Mouse (Mus musculus) MEL (cell line): ENCODE results near the gene D130043K22Rik. TPM values are rescaled to one million over a fixed set of nuclear protein-coding genes. Genes with fewer than 3 reads are reported as not detected.
A peak's percentile ranks its signal among the peaks of the same experiment; 100 is the strongest.

Experiments
- DNase-seq: peaks from one replicate; pipeline ENCODE4 v3.0.0; 2011; ENCODE audit warnings: low read depth, low spot score
- H3K27ac ChIP-seq: 2 replicates; pipeline ENCODE4 v1.5.1; 2012; ENCODE audit warnings: low read depth, mild to moderate bottlenecking, control low read depth, low read length, moderate library complexity; ENCODE audit not compliant: control insufficient read depth
- H3K27me3 ChIP-seq, 2 experiments: fragments of 150-350 bp in 1 of 2; sonication (generic) in 1 of 2; 2 replicates each; pipeline ENCODE4 v1.6.1; 2012; ENCODE audit warnings: low read length in 2 of 2, mild to moderate bottlenecking in 2 of 2, improper control_type of control experiment in 1 of 2, moderate library complexity in 1 of 2; ENCODE audit not compliant: insufficient read depth in 2 of 2, control insufficient read depth in 1 of 2
- H3K36me3 ChIP-seq, 2 experiments: 2 replicates each; pipeline ENCODE4 v1.6.1; 2012 to 2014; ENCODE audit warnings: low read length in 2 of 2, improper control_type of control experiment in 1 of 2, inconsistent platforms in 1 of 2, mild to moderate bottlenecking in 1 of 2; ENCODE audit not compliant: insufficient read depth in 2 of 2, control insufficient read depth in 1 of 2
- H3K4me1 ChIP-seq, 2 experiments: fragments of 150-350 bp in 1 of 2; sonication (generic) in 1 of 2; 2 replicates each; pipeline ENCODE4 v1.6.1; 2012; ENCODE audit warnings: low read length in 2 of 2, improper control_type of control experiment in 1 of 2, mild to moderate bottlenecking in 1 of 2; ENCODE audit not compliant: insufficient read depth in 2 of 2, control insufficient read depth in 1 of 2
- H3K4me3 ChIP-seq, 2 experiments: fragments of 150-350 bp in 1 of 2; sonication (generic) in 1 of 2; 2 replicates each; pipeline ENCODE4 v1.5.1; 2012; ENCODE audit warnings: low read depth in 2 of 2, low read length in 2 of 2, mild to moderate bottlenecking in 2 of 2, moderate library complexity in 2 of 2, control low read depth in 1 of 2, improper control_type of control experiment in 1 of 2; ENCODE audit not compliant: control insufficient read depth in 1 of 2, insufficient read depth in 1 of 2
- H3K79me2 ChIP-seq: 2 replicates; pipeline ENCODE4 v1.6.1; 2012; ENCODE audit warnings: mild to moderate bottlenecking, low read length, moderate library complexity; ENCODE audit not compliant: control insufficient read depth, poor library complexity, insufficient read depth
- H3K9ac ChIP-seq: 2 replicates; pipeline ENCODE4 v1.6.1; 2012; ENCODE audit warnings: low read depth, mild to moderate bottlenecking, control low read depth, low read length, moderate library complexity; ENCODE audit not compliant: control insufficient read depth, poor library complexity, severe bottlenecking
- H3K9me3 ChIP-seq: fragments of 150-350 bp; sonication (generic); replicated peaks from 2 replicates; pipeline ENCODE4 v1.6.1; 2012; ENCODE audit warnings: mild to moderate bottlenecking, low read length, improper control_type of control experiment, moderate library complexity; ENCODE audit not compliant: insufficient read depth
- BHLHE40 ChIP-seq: IDR thresholded peaks from 2 replicates; pipeline ENCODE4 v1.6.1; 2012; ENCODE audit warnings: low read depth, mild to moderate bottlenecking, inconsistent platforms, low read length, improper control_type of control experiment, borderline replicate concordance
- CHD1 ChIP-seq: IDR thresholded peaks from 2 replicates; pipeline ENCODE4 v1.6.1; 2012; ENCODE audit warnings: low read depth, mild to moderate bottlenecking, inconsistent platforms, low read length, improper control_type of control experiment
- E2F4 ChIP-seq: IDR thresholded peaks from 2 replicates; pipeline ENCODE4 v1.6.1; 2011; ENCODE audit warnings: low read depth, low read length, improper control_type of control experiment, borderline replicate concordance
- ELF1 ChIP-seq: IDR thresholded peaks from 2 replicates; pipeline ENCODE4 v1.6.1; 2014; ENCODE audit warnings: low read depth, mild to moderate bottlenecking, inconsistent platforms, low read length, improper control_type of control experiment, moderate library complexity
- EP300 ChIP-seq, 2 experiments: IDR thresholded peaks; 2 replicates each; pipeline ENCODE4 v1.6.1; 2011; ENCODE audit warnings: improper control_type of control experiment in 2 of 2, low read length in 2 of 2, low read depth in 1 of 2, mild to moderate bottlenecking in 1 of 2
- ETS1 ChIP-seq: IDR thresholded peaks from 2 replicates; pipeline ENCODE4 v1.6.1; 2012; ENCODE audit warnings: low read depth, mild to moderate bottlenecking, inconsistent platforms, low read length, improper control_type of control experiment, moderate library complexity
- GABPA ChIP-seq: IDR thresholded peaks from 2 replicates; pipeline ENCODE4 v1.6.1; 2012; ENCODE audit warnings: low read depth, mild to moderate bottlenecking, inconsistent platforms, low read length, improper control_type of control experiment, moderate library complexity
- HCFC1 ChIP-seq: IDR thresholded peaks from 2 replicates; pipeline ENCODE4 v1.6.1; 2012; ENCODE audit warnings: low read depth, mild to moderate bottlenecking, inconsistent platforms, low read length, improper control_type of control experiment, moderate library complexity
- KAT2A ChIP-seq: conservative IDR thresholded peaks from 2 replicates; pipeline ENCODE4 v1.6.1; 2012; ENCODE audit warnings: low read depth, low read length, improper control_type of control experiment, inconsistent platforms
- MAX ChIP-seq: IDR thresholded peaks from 2 replicates; pipeline ENCODE4 v1.6.1; 2011; ENCODE audit warnings: low read length, improper control_type of control experiment
- MAZ ChIP-seq: IDR thresholded peaks from 2 replicates; pipeline ENCODE4 v1.6.1; 2012; ENCODE audit warnings: low read depth, mild to moderate bottlenecking, inconsistent platforms, low read length, improper control_type of control experiment
- MEF2A ChIP-seq: IDR thresholded peaks from 2 replicates; pipeline ENCODE4 v1.6.1; 2014; ENCODE audit warnings: low read depth, mild to moderate bottlenecking, inconsistent platforms, low read length, improper control_type of control experiment; ENCODE audit not compliant: poor library complexity, insufficient replicate concordance, severe bottlenecking; ENCODE audit errors: extremely low read depth
- MXI1 ChIP-seq: IDR thresholded peaks from 2 replicates; pipeline ENCODE4 v1.6.1; 2011; ENCODE audit warnings: mild to moderate bottlenecking, low read depth, low read length, improper control_type of control experiment
- MYB ChIP-seq: IDR thresholded peaks from 2 replicates; pipeline ENCODE4 v1.6.1; 2011; ENCODE audit warnings: mild to moderate bottlenecking, low read depth, low read length, improper control_type of control experiment
- MYC ChIP-seq: IDR thresholded peaks from 2 replicates; pipeline ENCODE4 v1.6.1; 2011; ENCODE audit warnings: low read depth, mild to moderate bottlenecking, low read length, improper control_type of control experiment, moderate library complexity
- NELFE ChIP-seq: IDR thresholded peaks from 2 replicates; pipeline ENCODE4 v1.6.1; 2011; ENCODE audit warnings: low read depth, low read length, improper control_type of control experiment
- NRF1 ChIP-seq: IDR thresholded peaks from 2 replicates; pipeline ENCODE4 v1.6.1; 2014; ENCODE audit warnings: low read depth, mild to moderate bottlenecking, inconsistent platforms, low read length, improper control_type of control experiment, moderate library complexity; ENCODE audit not compliant: poor library complexity, insufficient read depth, severe bottlenecking
- POLR2A ChIP-seq, 2 experiments: IDR thresholded peaks; 2 replicates each; pipeline ENCODE4 v1.6.1; 2011 to 2012; ENCODE audit warnings: low read length in 2 of 2, mild to moderate bottlenecking in 2 of 2, control low read depth in 1 of 2, improper control_type of control experiment in 1 of 2, low read depth in 1 of 2, moderate library complexity in 1 of 2; ENCODE audit not compliant: control insufficient read depth in 1 of 2, insufficient read depth in 1 of 2, poor library complexity in 1 of 2
- POLR2AphosphoS2 ChIP-seq: IDR thresholded peaks from 2 replicates; pipeline ENCODE4 v1.6.1; 2011; ENCODE audit warnings: low read length, improper control_type of control experiment
- POLR2AphosphoS5 ChIP-seq: IDR thresholded peaks from 2 replicates; pipeline ENCODE4 v1.6.1; 2012; ENCODE audit warnings: low read depth, borderline replicate concordance, mild to moderate bottlenecking, inconsistent platforms, low read length, moderate library complexity, mixed read lengths
- RAD21 ChIP-seq: IDR thresholded peaks from 2 replicates; pipeline ENCODE4 v1.6.1; 2011; ENCODE audit warnings: mild to moderate bottlenecking, low read depth, low read length, improper control_type of control experiment
- RCOR1 ChIP-seq: IDR thresholded peaks from 2 replicates; pipeline ENCODE4 v1.6.1; 2012; ENCODE audit warnings: low read depth, mild to moderate bottlenecking, inconsistent platforms, low read length, improper control_type of control experiment
- SIN3A ChIP-seq: IDR thresholded peaks from 2 replicates; pipeline ENCODE4 v1.6.1; 2012; ENCODE audit warnings: low read length, improper control_type of control experiment, inconsistent platforms
- SMC3 ChIP-seq: IDR thresholded peaks from 2 replicates; pipeline ENCODE4 v1.6.1; 2011; ENCODE audit warnings: low read depth, low read length, improper control_type of control experiment
- TBP ChIP-seq: IDR thresholded peaks from 2 replicates; pipeline ENCODE4 v1.8.0; 2011; ENCODE audit warnings: low read depth, low read length, improper control_type of control experiment
- TCF12 ChIP-seq: IDR thresholded peaks from 2 replicates; pipeline ENCODE4 v1.6.1; 2014; ENCODE audit warnings: low read depth, mild to moderate bottlenecking, inconsistent platforms, low read length, improper control_type of control experiment, moderate library complexity
- USF1 ChIP-seq: IDR thresholded peaks from 2 replicates; pipeline ENCODE4 v1.6.1; 2014; ENCODE audit warnings: low read depth, mild to moderate bottlenecking, inconsistent platforms, low read length, improper control_type of control experiment, moderate library complexity
- ZC3H11A ChIP-seq: IDR thresholded peaks from 2 replicates; pipeline ENCODE4 v1.6.1; 2012; ENCODE audit warnings: low read depth, mild to moderate bottlenecking, inconsistent platforms, low read length, improper control_type of control experiment
- ZMIZ1 ChIP-seq: IDR thresholded peaks from 2 replicates; pipeline ENCODE4 v1.6.1; 2012; ENCODE audit warnings: low read depth, mild to moderate bottlenecking, inconsistent platforms, low read length, improper control_type of control experiment, moderate library complexity
- ZNF384 ChIP-seq: IDR thresholded peaks from 2 replicates; pipeline ENCODE4 v1.6.1; 2012; ENCODE audit warnings: low read depth, mild to moderate bottlenecking, inconsistent platforms, low read length, improper control_type of control experiment
- polyA plus RNA-seq, 2 experiments: library from polyadenylated mRNA; stranded (reverse) in 1 of 2; unstranded in 1 of 2; fragments of >175 nt in 1 of 2; fragments of >200 nt in 1 of 2; gene quantifications; 2 replicates each; pipeline versions ENCODE4 v1.2.1 to v1.2.4; 2012; ENCODE audit warnings: low replicate concordance in 2 of 2, low read depth in 1 of 2; ENCODE audit not compliant: insufficient read length in 2 of 2, insufficient read depth in 1 of 2, missing spikeins in 1 of 2
- total RNA-seq: library from RNA; depleted of rRNA; stranded (reverse); fragments of 300-350 nt; gene quantifications from 2 replicates; pipeline ENCODE4 v1.2.3, GENCODE M21; 2012

Gene D130043K22Rik
- total and polyA plus RNA-seq, 3 experiments: not detected

GRCm38 (mm10) chr13:24800674-24801307, 44.1 kb upstream of the D130043K22Rik start:
- peaks cover 12 to 21% of the 10 kb centered on the region in 2 experiments for H3K36me3 ChIP-seq
- TF ChIP-seq MAZ: peak; percentile 91
- 0 out of 2 replicates have a peak, but pooled peaks have one; percentile 17 for TF ChIP-seq RCOR1
- peak; percentile 97 to 98 for TF ChIP-seq POLR2A (IDR thresholded peaks at IDR 0.05; ENCODE audit: control insufficient read depth in 1 of 2, insufficient read depth in 1 of 2, low read depth in 1 of 2, low read length in 2 of 2, poor library complexity in 1 of 2)
- peak; percentile 93 for TF ChIP-seq NRF1
- TF ChIP-seq EP300 (IDR thresholded peaks at IDR 0.05; ENCODE audit: low read depth in 1 of 2, low read length in 2 of 2): peak in 1 of 2 experiments; percentile 18; a peak in 1 of 4 replicates
- TF ChIP-seq POLR2AphosphoS5: no peak; the same call in 1 of the 2 replicates
- TF ChIP-seq USF1: 0 out of 2 replicates have a peak, but pooled peaks have one; percentile 4
- TF ChIP-seq CHD1: peak; percentile 100
- TF ChIP-seq E2F4: peak; percentile 83
- peak; percentile 86 for TF ChIP-seq HCFC1
- no peak for TF ChIP-seq MEF2A
- peak; percentile 56; the same call in 1 of the 2 replicates for TF ChIP-seq MYC
- TF ChIP-seq NELFE: peak; percentile 100
- peak; percentile 57 for TF ChIP-seq ETS1
- TF ChIP-seq BHLHE40: 0 out of 2 replicates have a peak, but pooled peaks have one; percentile 52
- TF ChIP-seq ELF1: peak; percentile 23; the same call in 1 of the 2 replicates
- peak; percentile 96 for TF ChIP-seq TBP
- peak; percentile 79 for TF ChIP-seq TCF12
- no peak for TF ChIP-seq SMC3
- peak; percentile 99 for TF ChIP-seq ZMIZ1
- TF ChIP-seq MAX: peak; percentile 62
- TF ChIP-seq MXI1: peak; percentile 80
- TF ChIP-seq GABPA: peak; percentile 30; the same call in 1 of the 2 replicates
- TF ChIP-seq ZNF384: no peak
- TF ChIP-seq POLR2AphosphoS2: peak; percentile 98
- peak; percentile 3; the same call in 1 of the 2 replicates for TF ChIP-seq ZC3H11A
- no peak for TF ChIP-seq RAD21
- TF ChIP-seq MYB: 0 out of 2 replicates have a peak, but pooled peaks have one; percentile 27
- TF ChIP-seq KAT2A: no peak; the same call in 1 of the 2 replicates
- TF ChIP-seq SIN3A: peak; percentile 90
- peak overlapping the region; percentile 98 for H3K27ac ChIP-seq
- H3K27me3 ChIP-seq: no peaks in the 10 kb centered on the region
- peaks cover 8 to 10% of the 10 kb centered on the region in 2 experiments for H3K4me1 ChIP-seq
- H3K9me3 ChIP-seq: no peaks in the 10 kb centered on the region
- peak overlapping the region; percentile 87 to 100 for H3K4me3 ChIP-seq
- peaks cover 41% of the 10 kb centered on the region for H3K79me2 ChIP-seq
- DNase-seq: peak; percentile 98
- H3K9ac ChIP-seq: peak overlapping the region; percentile 98
